Comparison of ENCODE assay signal across 8 mouse cellular contexts in genomic region chr9:122424941-122425608, GRCm38 (mm10).
DNase-seq lines count a peak whose midpoint lies in the region; ATAC-seq and TF ChIP-seq lines count a peak whose summit lies in the region.

No protein-coding gene starts in this region.

- peak; percentile 7 for DNase-seq in hindbrain, embryonic 10.5 days (ENCODE audit: low spot score)
- DNase-seq in ES-CJ7 (ENCODE audit: low read depth, low spot score) = peak; percentile 79
- peak; percentile 12 for DNase-seq in c-Kit-positive CD71-positive TER-119-positive erythroid progenitor cells, embryonic 14.5 days (ENCODE audit: low spot score)
- peak; percentile 39 for DNase-seq in lung, postnatal 0 days (ENCODE audit: low spot score)
- peak; percentile 33 to 40 for DNase-seq in thymus, postnatal 36 days

- H3K27me3 ChIP-seq in hindbrain, embryonic 10.5 days (ENCODE audit: insufficient read depth, poor library complexity, severe bottlenecking) = 0 out of 2 replicates have a peak, but pooled peaks cover 7% of the 10 kb centered on the region
- peaks cover 9% of the 10 kb centered on the region; the same call in 1 of the 2 replicates for H3K27me3 ChIP-seq in hindbrain, embryonic 12.5 days
- no peaks in the 10 kb centered on the region; the same call in 1 of the 2 replicates for H3K27me3 ChIP-seq in heart, embryonic 16.5 days (ENCODE audit: control insufficient read depth, insufficient read depth, low read length)
- no peaks in the 10 kb centered on the region for H3K27me3 ChIP-seq in lung, postnatal 0 days (replicated peaks; ENCODE audit: insufficient read depth, low read length)

- H3K27ac ChIP-seq in hindbrain, embryonic 10.5 days = no peak overlapping the region
- H3K27ac ChIP-seq in hindbrain, embryonic 12.5 days = no peak overlapping the region
- H3K27ac ChIP-seq in heart, embryonic 16.5 days (ENCODE audit: low read length) = no peak overlapping the region
- H3K27ac ChIP-seq in lung, postnatal 0 days (ENCODE audit: low read length) = no peak overlapping the region

- no peak overlapping the region for H3K4me3 ChIP-seq in hindbrain, embryonic 10.5 days
- H3K4me3 ChIP-seq in hindbrain, embryonic 12.5 days = no peak overlapping the region
- peak overlapping the region; percentile 33 for H3K4me3 ChIP-seq in heart, embryonic 16.5 days (ENCODE audit: low read length)
- 0 out of 2 replicates have a peak overlapping the region, but pooled peaks have one; percentile 2 for H3K4me3 ChIP-seq in lung, postnatal 0 days (ENCODE audit: low read depth, low read length)

- peaks cover 3% of the 10 kb centered on the region; the same call in 1 of the 2 replicates for H3K4me1 ChIP-seq in hindbrain, embryonic 10.5 days (replicated peaks)
- no peaks in the 10 kb centered on the region; the same call in 1 of the 2 replicates for H3K4me1 ChIP-seq in hindbrain, embryonic 12.5 days
- H3K4me1 ChIP-seq in heart, embryonic 16.5 days (ENCODE audit: control insufficient read depth, insufficient read depth, low read length) = no peaks in the 10 kb centered on the region
- no peaks in the 10 kb centered on the region for H3K4me1 ChIP-seq in lung, postnatal 0 days (ENCODE audit: insufficient read depth, low read depth, low read length)

- TF ChIP-seq CTCF in lung, postnatal 0 days (IDR thresholded peaks at IDR 0.05) = peak; percentile 63

- TF ChIP-seq EP300 in lung, postnatal 0 days (IDR thresholded peaks at IDR 0.05) = no peak

- 41% methylated on average over 14 of the region's 14 CpGs for WGBS in hindbrain, embryonic 10.5 days
- 44% methylated on average over 14 of the region's 14 CpGs for WGBS in hindbrain, embryonic 12.5 days
- WGBS in heart, embryonic 16.5 days = 31% methylated on average over 14 of the region's 14 CpGs
- 39% methylated on average over 14 of the region's 14 CpGs for WGBS in lung, postnatal 0 days

- H3K9ac ChIP-seq in hindbrain, embryonic 12.5 days = no peak overlapping the region
- no peak overlapping the region for H3K9ac ChIP-seq in heart, embryonic 16.5 days (ENCODE audit: low read length)
- H3K9ac ChIP-seq in lung, postnatal 0 days (replicated peaks; ENCODE audit: low read depth) = no peak overlapping the region

- no peaks in the 10 kb centered on the region for H3K36me3 ChIP-seq in hindbrain, embryonic 10.5 days
- no peaks in the 10 kb centered on the region for H3K36me3 ChIP-seq in hindbrain, embryonic 12.5 days
- no peaks in the 10 kb centered on the region for H3K36me3 ChIP-seq in heart, embryonic 16.5 days (ENCODE audit: control insufficient read depth, insufficient read depth)
- H3K36me3 ChIP-seq in lung, postnatal 0 days (ENCODE audit: insufficient read depth, low read length) = no peaks in the 10 kb centered on the region

- no peak for ATAC-seq in hindbrain, embryonic 12.5 days (ENCODE audit: low FRiP score)
- no peak for ATAC-seq in heart, embryonic 16.5 days (replicated peaks; ENCODE audit: extremely low read depth, insufficient read depth, low FRiP score)
- ATAC-seq in lung, postnatal 0 days = no peak
- no peak for ATAC-seq in monocyte, adult 5-6 weeks (replicated peaks; ENCODE audit: insufficient number of reproducible peaks, low FRiP score, low TSS enrichment, poor library complexity, severe bottlenecking)

- H3K9me3 ChIP-seq in hindbrain, embryonic 10.5 days = no peaks in the 10 kb centered on the region
- H3K9me3 ChIP-seq in hindbrain, embryonic 12.5 days (replicated peaks) = no peaks in the 10 kb centered on the region
- H3K9me3 ChIP-seq in heart, embryonic 16.5 days (replicated peaks; ENCODE audit: control insufficient read depth, low read length) = no peaks in the 10 kb centered on the region
- H3K9me3 ChIP-seq in lung, postnatal 0 days (ENCODE audit: low read length) = no peaks in the 10 kb centered on the region

- no peak overlapping the region for H3K4me2 ChIP-seq in hindbrain, embryonic 12.5 days (replicated peaks)
- peak overlapping the region; percentile 56 for H3K4me2 ChIP-seq in heart, embryonic 16.5 days (ENCODE audit: low read depth, low read length)
- H3K4me2 ChIP-seq in lung, postnatal 0 days (replicated peaks; ENCODE audit: low read depth, low read length) = no peak overlapping the region

Comparison
In these comparisons a context has a peak if more than half of its experiments do, and no peak if none do; other contexts are left out.
1. DNase-seq: peak in every context shown above with its lines; median percentile 79 in ES-CJ7; 39 in lung, postnatal 0 days; 36 in thymus, postnatal 36 days; 12 in c-Kit-positive CD71-positive TER-119-positive erythroid progenitor cells, embryonic 14.5 days; 7 in hindbrain, embryonic 10.5 days.
2. H3K4me3 ChIP-seq: peak in heart, embryonic 16.5 days (single experiment) and lung, postnatal 0 days (single experiment); none in hindbrain, embryonic 10.5 days (single experiment) and hindbrain, embryonic 12.5 days (single experiment).